Mouse (Mus musculus) heart, postnatal 0 days (tissue): ENCODE measurements around the gene Atp6v1g1.

Experiments used
- CTCF ChIP-seq: IDR thresholded peaks from 2 replicates; pipeline ENCODE4 v1.5.1; 2016; ENCODE audit warnings: antibody characterized with exemption, control low read depth, low read depth
- EP300 ChIP-seq: IDR thresholded peaks from 2 replicates; pipeline ENCODE4 v1.6.1; 2016; ENCODE audit warnings: antibody characterized with exemption, low read depth

DNA sequence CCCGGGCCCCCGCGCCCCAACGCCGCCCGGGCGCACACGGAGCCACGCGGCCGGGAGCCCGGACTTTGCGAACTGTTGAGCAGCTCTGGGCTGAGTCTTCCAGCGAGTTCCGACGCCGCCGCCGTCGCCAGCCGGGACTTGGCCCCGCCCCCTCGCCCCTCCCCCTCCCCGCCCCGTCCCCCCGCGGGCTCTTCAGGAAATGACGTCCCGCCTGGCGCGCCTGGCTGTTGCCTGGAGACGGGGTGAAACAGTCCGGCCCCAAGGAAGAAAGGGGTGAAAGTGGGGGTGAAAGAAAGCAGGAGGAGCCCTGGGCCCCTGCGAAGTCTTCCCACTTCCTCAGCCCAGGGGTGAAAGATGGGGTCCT is 48.7 kb upstream of the Atp6v1g1 start, which contains the start of gene Whrn:
- TF ChIP-seq CTCF = no peak
- TF ChIP-seq EP300 = no peak
